Mouse (Mus musculus) c-Kit-positive CD71-positive TER-119-negative erythroid progenitor cells, embryonic 14.5 days (primary cell): ENCODE measurements around the gene Zg16.

Experiments
- DNase-seq: peaks from one replicate; pipeline ENCODE4 v3.0.0-alpha.2; 2013; ENCODE audit warnings: low read depth

The Zg16 gene

GRCm38 (mm10) chr7:127020491-127020890 lies 66.6 kb downstream of the Zg16 start:
- no peak for DNase-seq

DNA sequence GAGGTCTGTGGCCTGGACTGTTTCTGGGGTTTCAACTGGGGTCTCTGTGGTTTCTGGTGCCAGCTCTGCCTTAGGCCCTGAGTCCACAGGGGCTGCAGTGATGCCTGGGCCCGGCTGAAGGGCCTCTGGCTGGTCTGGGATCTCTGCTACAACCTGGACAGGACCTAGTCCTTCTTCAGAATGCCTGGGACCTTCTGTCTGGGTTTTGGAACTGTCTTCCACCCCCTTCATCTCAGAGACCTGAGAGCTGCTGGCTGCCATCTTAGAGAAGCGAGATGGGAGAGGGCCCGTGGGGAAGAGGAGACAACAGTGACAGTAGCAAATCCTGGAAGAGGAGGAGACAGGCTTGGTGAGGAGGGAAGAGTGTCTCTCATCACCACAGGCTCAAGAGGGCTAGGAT lies 67.1 kb downstream of the Zg16 start:
- no peak for DNase-seq

GRCm38 (mm10) chr7:127019306-127019960 lies 67.7 kb downstream of the Zg16 start:
- DNase-seq: no peak

- no peak for DNase-seq
Observed at GRCm38 (mm10) chr7:127018416-127019305, 68.5 kb downstream of the Zg16 start.

GRCm38 (mm10) chr7:127017950-127018345 lies 69.2 kb downstream of the Zg16 start:
- no peak for DNase-seq

DNA sequence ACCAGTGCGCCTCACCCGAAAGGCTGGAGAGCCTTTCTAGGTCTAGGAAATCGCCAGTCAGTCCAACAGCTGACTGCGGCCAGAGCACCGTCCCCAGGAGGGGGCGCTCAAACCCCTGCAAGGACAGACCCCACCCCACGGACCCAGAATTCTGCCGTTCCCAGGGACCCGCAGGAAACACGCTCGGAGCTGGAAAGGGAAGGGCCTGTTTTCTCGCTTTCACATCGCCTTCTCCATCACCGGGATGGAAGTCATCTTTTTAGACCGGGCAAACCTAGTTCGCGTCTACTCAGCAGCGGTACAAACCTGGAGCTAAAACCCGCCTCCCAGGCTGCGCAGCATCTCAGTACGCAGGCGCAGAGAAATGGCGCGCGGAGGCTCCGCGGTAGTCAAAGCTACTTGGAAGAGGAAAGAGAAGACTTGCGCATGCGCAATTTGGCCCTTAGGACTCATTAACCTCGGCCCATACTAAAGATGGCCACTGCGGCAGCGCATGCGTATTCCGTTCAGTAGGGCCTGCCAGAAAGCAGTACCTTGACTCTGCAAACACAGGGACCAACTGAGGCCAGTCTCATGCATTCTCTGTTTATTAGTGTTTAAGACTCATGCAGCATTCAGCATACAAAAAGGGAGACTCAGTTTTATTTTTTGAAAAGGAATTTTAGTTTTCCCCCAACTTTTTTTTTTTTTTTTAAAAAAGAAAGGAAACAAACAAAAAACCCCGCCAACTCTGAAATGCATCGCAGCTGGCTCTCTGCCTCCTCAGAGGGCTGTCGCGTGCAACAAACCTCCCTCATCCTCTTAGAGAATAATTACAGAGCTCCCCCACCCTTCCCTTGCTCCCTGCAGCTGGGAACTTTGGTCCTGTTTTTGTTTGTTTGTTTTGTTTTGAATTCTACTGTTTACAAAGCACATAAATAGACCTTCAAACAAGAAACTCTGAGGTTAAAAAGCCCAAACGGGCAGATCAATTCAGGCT lies 69.9 kb downstream of the Zg16 start, which contains the start of gene Pagr1a:
Pagr1a (minus strand) TSS at position 382 of the 979 bp plus-strand sequence.
- DNase-seq: peak; percentile 100

DNA sequence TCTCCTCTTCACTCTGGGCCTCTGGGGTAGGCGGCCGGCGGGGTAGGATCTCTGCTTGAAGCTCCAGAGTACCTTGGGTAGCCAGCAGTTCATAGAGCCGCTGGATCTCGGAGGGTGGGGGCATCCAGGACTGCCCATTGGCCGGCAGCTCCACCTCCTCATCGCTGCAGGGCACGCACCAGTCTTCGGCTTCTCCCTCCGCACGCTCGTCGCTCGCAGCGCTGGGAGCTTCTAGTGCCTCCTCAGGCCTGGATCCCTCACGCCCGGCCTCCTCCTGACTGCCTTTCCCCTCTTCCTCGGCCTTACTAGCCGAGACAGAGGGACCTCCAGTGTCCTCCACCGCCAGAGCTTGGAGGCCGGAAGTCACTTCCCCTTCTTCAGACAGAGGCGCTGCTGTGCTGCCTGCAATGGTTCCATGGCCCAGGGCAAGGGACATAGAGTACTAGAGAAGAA lies 70.6 kb downstream of the Zg16 start:
- no peak for DNase-seq

- DNase-seq: no peak
Observed at GRCm38 (mm10) chr7:127016481-127016485, 70.8 kb downstream of the Zg16 start, which contains the start of gene Pagr1b. Pagr1b (minus strand) TSS chr7:127016484.

GRCm38 (mm10) chr7:127016081-127016480 lies 71.0 kb downstream of the Zg16 start:
- no peak for DNase-seq

DNA sequence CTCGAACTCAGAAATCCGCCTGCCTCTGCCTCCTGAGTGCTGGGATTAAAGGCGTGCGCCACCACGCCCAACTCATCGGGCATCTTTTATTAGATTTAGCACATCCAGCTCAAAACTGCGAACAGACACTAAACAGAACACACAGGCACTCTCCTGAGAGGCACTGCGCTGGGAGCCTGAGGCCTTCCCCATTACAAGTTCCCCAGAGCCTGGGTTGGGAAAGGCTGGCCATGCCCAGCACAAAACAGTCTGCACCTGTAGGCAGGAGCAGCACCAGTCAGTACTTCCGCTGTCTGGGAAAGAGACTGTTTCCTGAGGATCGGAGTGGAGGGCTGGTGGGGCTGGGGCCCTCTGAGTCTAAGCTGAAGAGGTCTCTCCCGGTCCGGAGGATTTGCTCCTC lies 72.1 kb downstream of the Zg16 start:
- DNase-seq: no peak

DNA sequence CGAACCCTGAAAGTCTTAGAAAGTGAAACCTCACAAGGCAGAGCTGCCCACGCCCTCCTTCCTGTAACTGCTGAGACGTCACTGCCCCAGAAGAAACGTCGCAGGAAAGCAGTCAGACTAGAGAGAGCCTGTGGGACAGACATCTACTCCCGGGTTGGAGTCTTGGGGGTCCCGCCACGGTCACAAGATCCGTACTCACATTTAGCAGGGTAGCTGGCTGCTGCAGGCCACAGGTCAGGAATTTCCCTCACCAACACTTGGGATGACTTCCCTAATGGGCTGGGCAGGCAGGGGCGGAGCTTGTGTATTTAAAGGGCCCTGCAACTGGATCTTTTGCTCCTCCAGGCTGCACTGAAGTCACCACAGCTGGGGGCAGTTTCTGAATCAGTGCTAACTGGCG lies 72.8 kb downstream of the Zg16 start, which contains the start of gene Mvp:
Mvp (minus strand) TSS at position 302 of the 400 bp plus-strand sequence.
- no peak for DNase-seq

GRCm38 (mm10) chr7:127013385-127013784 lies 73.7 kb downstream of the Zg16 start:
- no peak for DNase-seq

- DNase-seq: no peak
Observed at GRCm38 (mm10) chr7:127012845-127013244, 74.3 kb downstream of the Zg16 start.

DNA sequence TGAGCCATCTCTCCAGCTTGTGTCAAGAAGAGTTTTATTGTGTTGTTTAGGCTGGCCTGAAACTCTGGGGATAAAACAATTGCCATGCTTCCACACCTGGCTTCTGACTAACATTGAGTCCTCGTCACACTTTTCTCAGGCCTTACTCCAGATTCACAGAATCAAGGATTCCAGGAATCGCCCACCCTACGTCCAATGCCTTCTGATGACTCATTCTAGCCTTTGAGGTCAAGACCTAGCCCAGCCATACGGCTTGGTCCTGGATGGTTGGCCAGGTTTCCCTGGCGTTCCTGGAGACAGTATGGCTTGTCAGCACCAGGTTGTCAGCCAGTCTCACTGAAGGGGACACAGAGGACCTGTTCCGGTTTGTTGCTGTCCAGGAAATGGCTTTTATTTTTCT lies 74.8 kb downstream of the Zg16 start:
- DNase-seq: no peak

- no peak for DNase-seq
Observed at GRCm38 (mm10) chr7:127011717-127012116, 75.4 kb downstream of the Zg16 start.

GRCm38 (mm10) chr7:127011051-127011450 lies 76.1 kb downstream of the Zg16 start:
- no peak for DNase-seq

- no peak for DNase-seq
Observed at GRCm38 (mm10) chr7:127009307-127010085, 77.6 kb downstream of the Zg16 start.

- peak; percentile 63 for DNase-seq
Observed at GRCm38 (mm10) chr7:127008239-127009019, 78.7 kb downstream of the Zg16 start.

DNA sequence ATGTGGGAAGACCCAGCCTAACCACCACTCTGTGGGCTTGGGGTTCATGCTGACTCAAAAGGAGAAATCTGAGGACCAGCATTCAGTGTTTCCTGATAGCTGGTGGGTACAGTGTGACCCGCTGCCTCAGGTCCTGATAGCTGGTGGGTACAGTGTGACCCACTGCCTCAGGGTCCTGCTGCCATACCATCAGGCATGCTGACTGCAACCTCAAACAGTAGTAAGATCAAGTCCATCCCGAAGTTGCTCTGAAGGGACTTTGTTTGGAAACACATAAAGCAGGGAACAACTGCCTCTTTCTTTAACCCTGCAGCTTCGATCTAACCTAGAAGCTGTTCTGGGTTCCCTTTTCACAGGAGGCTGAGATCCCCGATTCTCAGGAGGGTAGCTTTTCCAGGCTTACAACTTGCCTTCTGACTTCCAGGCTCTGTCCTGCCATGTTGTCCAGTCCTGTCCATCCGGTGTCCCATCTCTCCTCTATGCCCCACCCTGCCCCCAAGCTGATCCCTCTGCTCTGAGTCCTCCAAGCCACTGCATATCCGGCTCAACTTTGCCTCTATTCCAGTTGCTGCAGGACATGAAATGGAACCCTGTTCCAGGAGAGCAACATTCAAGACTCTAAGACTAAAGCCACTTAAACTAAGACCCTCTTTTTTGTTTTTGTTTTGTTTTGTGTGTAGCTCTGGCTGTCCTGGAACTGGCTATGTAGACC lies 79.7 kb downstream of the Zg16 start:
- no peak for DNase-seq

GRCm38 (mm10) chr7:127004122-127004875 lies 82.8 kb downstream of the Zg16 start:
- no peak for DNase-seq
